Mouse (Mus musculus): ENCODE measurements around the gene Shc1. TPM values are rescaled to one million over a fixed set of nuclear protein-coding genes. Genes with fewer than 3 reads are reported as not detected.
"Not testable (repeated sequence)": the region's sequence is repeated elsewhere in the genome, so short reads cannot be mapped to it uniquely, and the experiment has no call there.

The Shc1 gene
- total RNA-seq, 2 experiments from 2014 or later = 42.9 to 55.1 TPM

DNA sequence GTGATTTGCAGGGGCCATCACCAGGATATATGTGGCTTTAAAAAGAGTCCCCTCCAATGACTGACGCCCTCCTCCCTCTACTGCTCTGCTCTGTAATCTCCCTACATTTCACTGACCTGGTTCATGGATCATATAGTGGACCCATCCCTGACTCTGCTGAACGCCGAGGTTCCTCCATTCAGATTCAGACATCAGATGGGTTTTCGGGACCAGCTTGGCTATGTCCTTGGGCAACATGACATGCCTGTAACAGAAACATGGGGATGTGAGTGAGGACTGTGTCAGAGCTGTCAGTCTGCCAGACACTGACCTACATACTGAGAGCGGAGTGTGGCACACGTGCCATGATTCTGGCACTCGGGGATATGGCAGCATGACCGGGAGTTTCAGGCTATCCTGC lies 2.1 kb upstream of the Shc1 start:
- no peak for ATAC-seq (ENCODE audit: poor library complexity, severe bottlenecking)

DNA sequence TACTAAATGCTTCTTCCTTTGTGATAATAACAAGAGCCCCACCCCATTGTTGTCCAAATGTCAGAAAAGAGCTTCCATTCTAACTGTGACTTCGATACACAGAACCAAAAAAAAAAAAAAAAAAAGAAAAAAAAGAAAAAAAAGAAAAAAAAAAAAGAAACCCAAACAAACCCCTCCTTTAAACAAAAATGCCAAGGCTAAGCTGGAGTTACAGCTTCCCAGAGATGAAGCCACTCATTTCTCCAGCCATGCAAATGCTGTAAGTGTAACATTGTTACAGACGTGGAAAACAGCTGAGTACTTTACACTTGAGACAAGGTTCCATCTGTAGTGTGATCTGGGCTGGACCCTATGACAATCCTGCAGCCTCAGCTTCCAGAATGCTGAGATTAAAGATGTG lies 1.1 kb upstream of the Shc1 start:
- ATAC-seq (ENCODE audit: poor library complexity, severe bottlenecking) = no peak

DNA sequence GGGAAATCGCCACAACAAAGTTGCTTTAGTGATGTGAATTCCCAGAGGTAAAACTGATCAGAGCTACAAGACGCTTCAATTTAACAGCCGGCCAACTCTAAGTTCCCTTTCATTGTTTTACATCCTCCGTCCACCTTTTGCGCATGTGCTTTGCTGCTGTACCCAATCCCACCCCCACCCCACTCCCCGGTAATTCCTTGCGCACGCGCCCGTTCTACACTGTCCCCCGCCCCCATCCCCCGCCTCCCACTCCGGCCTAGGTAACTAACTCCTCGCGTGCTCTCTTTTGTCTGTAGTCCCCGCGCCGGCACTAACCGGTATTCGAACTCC lies 438 bp upstream of the Shc1 start:
- ATAC-seq (ENCODE audit: poor library complexity, severe bottlenecking) = peak; percentile 3; the same call in 1 of the 2 replicates

DNA sequence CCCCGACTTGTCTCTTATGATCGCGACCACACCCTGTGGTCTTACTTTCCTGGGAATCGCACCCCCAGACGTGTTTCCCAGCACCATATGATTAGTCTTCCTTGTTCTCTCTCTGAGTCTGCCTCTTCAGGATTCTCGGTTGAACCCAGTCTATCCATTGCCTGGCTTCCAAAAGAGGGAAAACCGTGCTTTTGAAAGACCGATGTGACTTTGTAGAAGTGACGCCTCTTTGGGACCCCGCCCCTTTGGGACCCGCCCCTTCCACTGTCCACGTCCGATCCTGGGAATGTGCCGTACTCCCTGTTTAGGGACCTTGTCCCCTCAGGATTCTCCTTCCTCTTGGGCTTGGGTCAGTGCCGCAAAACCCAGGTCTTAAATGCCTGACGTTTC lies 613 bp downstream of the Shc1 start:
- ATAC-seq (ENCODE audit: poor library complexity, severe bottlenecking) = no peak

DNA sequence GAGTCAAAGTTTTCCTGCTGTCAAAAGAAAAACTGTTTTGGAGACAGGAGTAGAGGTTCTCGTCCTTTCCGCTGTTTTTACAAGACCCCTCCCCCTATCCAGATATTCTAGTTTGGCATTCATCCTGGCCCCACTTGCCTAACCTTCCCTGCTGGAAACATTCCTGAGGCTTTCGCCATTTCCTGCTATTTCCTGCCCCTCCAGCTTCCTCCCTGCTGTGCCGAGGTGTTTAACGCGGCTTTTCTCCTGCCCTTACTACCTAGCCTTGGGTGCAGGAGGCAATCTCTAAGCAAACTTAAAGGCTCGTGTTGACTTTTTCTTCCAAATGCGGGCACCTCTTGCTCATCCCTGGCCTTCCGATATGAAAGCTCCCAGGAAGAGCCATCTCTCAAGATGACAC lies 1.3 kb downstream of the Shc1 start:
- no peak for ATAC-seq (ENCODE audit: poor library complexity, severe bottlenecking)

DNA sequence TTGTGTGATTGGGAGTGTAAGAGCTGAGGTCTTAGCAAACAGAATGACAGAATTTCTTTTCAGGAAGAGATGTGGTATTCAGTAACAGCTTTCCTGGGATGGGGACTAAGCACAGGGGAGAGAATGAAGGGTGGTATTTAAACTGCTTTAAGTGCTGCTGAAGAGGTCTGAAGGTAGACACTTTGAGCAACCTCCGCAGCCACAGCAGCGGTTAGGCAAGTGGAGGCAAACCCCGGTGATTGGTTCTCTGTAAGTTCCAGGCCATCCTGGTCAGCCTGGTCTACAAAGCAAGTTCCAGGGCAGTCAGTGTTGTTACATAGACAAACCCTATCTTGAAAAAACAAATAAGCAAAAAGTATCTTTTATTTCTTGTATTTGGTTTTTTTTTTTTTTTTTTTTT lies 1.7 kb downstream of the Shc1 start:
- ATAC-seq (ENCODE audit: poor library complexity, severe bottlenecking) = no peak

DNA sequence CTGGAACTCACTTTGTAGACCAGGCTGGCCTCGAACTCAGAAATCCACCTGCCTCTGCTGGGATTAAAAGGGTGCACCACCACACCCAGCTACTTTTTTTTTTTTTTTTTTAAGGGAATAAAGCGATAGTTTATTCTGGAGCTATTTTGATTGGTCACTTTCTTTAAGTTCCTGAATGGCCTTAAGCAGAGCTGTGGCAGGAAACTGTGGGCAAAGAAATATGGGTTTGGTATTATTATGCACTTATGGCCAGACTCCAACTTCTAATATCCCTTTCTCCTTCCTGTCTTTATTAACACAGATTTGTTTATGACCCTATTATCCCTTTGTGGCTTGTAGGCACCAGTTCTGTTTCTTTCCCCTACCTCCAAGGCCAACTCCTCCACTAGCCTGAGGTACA lies 2.2 kb downstream of the Shc1 start:
- ATAC-seq (ENCODE audit: poor library complexity, severe bottlenecking) = no peak

DNA sequence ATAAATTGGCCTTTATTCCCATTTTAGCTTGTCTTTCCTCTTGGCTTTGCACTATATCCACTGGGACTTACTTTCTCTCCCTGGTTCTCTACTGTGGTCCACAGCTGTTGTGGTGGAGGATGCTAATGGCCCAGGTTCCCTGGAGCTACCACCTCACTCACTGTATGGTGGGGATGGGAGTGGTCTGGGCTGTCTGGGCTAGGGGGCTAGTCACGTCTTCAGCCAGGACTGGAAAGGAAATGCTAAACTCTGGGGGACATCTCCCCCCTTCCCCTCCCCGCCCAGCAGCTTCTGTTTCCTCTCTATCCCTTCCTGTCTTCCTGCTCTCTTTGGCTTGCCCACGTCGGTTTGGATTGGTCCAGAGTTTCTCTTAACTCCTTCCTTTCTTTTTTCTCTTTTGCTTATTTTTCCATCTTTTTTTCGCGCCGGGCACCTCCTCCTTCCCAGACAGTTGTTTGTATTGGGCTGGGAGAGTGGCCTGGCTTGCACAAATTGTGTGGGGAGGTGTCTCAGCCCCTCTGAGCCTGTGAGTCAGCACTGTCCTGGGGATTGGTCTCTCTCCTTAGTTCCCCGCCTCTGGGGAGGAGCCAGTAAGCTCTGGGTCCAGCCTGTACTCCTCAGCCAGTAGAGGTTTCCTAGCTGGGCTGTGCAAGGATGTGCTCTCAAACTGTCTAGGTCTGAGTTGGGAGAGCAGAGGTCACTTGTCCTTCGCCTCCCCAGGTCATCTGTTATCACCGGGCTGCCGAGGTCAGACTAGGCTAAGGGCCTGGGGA lies 2.9 kb downstream of the Shc1 start:
- peak; percentile 50 for ATAC-seq (ENCODE audit: poor library complexity, severe bottlenecking)

DNA sequence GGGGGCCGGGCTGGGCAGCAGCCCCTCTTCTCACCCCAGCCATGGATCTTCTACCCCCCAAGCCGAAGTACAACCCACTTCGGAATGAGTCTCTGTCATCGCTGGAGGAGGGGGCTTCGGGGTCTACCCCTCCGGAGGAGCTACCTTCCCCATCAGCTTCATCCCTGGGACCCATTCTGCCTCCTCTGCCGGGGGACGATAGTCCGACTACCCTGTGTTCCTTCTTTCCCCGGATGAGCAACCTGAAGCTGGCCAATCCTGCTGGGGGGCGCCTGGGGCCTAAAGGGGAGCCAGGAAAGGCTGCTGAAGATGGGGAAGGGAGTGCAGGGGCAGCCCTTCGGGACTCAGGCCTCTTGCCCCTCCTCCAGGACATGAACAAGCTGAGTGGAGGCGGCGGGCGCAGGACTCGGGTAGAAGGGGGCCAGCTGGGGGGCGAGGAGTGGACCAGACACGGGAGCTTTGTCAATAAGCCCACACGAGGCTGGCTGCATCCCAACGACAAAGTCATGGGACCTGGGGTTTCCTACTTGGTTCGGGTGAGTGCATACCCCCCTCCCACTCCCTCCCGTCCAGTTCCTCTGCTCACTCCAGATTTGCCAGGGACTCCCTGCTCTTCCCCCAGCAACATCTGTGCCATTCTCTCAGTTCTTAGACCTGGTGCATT lies 3.7 kb downstream of the Shc1 start:
- no peak for ATAC-seq (ENCODE audit: poor library complexity, severe bottlenecking)

DNA sequence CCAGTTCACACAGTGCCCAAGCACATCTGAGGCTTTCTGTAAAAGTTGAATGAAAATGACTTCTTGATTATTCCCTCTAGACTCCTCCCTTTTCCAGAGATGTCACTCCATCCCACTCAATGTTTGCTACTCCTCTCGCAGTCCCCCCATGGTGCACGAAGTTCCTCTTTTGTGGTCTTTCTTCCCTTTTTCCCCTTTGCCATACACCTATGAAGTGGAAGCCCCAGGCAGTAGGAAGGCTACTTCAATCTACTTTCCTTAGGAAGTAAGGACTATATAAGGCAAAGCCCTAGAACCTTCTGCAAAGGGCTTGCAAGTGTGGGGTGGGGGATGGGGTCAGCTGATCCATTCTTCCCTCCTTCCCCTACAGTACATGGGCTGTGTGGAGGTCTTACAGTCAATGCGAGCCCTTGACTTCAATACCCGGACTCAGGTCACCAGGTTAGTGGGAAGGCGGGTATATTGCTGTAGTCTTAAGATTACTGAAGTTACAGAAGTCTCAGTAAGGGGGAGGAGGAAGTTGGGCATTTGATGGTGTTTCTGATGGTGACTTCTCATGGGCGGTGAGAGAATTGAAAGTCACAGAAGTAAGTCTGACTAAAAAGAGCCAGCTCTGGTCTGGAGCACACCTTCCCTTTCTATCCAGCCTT lies 4.4 kb downstream of the Shc1 start:
- ATAC-seq (ENCODE audit: poor library complexity, severe bottlenecking) = no peak

DNA sequence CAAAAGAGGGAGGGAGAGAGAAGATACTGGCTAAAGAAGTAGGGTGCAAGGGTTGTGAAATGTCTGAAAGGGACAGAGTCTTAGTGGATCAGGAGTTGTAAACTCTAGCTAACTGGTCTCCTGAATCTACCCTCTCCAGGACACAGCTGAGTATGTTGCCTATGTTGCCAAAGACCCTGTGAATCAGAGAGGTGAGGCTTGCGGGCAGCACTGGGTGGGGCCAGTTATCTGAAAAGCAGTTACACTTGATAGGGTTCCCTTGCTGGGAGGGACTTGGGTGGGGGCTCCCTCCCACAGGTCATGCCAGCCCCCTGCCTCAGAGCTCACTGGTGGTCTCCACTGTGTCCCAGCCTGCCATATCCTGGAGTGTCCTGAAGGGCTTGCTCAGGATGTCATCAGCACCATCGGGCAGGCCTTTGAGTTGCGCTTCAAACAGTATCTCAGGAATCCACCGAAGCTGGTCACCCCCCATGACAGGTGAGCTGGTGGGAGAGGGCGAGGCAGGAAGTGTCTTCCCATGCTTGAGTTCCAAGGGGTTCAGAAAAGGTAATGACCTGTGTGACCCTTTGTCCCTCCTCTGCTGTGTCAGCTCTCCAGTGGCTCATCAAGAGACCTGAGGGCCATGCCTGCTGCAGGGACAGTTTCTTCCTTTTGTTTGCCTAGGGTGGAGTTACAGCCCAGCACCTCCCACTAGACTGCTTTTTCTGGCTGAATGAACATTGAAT lies 6.3 kb downstream of the Shc1 start:
- ATAC-seq (ENCODE audit: poor library complexity, severe bottlenecking) = no peak

DNA sequence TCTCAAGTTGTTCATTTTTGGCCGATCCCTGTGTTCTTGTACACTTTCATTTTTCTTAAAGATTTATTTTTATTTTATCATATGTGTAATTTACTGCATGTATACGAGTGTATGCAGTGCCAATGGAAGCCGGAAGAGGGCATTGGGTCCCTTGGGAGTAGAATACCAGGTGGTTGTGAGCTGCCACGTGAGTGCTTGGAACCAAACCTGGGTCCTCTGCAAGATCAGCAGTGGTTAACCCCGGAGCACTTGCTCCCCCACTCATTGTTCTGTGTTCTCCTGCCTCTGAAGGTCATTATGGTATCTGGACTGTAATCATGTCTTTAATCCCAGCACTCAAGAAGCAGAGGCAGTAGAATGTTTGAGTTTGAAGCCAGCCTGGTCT lies 6.9 kb downstream of the Shc1 start:
- no peak for ATAC-seq (ENCODE audit: poor library complexity, severe bottlenecking)

DNA sequence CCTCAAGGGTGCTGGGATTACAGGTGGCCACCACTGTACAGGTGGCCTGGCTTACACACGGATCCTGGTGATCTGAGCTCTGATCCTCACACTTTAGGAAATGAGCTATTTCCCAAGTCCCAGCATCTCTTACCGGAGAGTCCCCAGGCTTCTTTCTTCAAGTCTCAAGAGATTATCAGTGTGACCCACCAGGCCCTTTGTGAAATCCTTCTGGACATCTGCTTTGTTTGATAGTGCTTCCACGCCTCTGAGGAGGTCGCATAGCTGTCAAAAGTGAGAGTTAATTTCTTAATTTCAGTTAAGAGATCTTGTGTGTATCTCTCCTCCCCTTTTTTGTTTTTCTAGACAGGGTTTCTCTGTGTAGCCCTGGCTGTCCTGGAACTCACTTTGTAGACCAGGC lies 7.6 kb downstream of the Shc1 start:
- no peak for ATAC-seq (ENCODE audit: poor library complexity, severe bottlenecking)

DNA sequence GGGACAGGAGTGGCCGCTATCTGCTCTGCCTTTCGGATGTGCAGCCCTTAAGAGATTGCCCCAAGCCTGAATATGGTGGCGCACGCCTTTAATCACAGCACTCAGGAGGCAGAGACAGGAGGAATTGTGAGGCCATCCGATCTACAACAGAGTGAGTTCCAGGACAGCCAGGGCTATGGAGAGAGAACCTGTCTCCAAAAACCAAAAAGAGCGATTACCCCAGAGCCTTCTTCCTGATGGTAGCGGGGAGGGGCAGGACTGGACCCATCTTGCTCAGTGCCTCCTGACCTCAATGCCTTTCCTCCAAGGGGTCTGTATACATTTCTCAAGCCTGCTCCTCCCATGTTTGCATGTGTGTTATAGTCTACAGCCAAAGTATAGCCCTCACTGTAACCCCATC lies 10.8 kb downstream of the Shc1 start:
- ATAC-seq (ENCODE audit: poor library complexity, severe bottlenecking) = not testable (repeated sequence)

DNA sequence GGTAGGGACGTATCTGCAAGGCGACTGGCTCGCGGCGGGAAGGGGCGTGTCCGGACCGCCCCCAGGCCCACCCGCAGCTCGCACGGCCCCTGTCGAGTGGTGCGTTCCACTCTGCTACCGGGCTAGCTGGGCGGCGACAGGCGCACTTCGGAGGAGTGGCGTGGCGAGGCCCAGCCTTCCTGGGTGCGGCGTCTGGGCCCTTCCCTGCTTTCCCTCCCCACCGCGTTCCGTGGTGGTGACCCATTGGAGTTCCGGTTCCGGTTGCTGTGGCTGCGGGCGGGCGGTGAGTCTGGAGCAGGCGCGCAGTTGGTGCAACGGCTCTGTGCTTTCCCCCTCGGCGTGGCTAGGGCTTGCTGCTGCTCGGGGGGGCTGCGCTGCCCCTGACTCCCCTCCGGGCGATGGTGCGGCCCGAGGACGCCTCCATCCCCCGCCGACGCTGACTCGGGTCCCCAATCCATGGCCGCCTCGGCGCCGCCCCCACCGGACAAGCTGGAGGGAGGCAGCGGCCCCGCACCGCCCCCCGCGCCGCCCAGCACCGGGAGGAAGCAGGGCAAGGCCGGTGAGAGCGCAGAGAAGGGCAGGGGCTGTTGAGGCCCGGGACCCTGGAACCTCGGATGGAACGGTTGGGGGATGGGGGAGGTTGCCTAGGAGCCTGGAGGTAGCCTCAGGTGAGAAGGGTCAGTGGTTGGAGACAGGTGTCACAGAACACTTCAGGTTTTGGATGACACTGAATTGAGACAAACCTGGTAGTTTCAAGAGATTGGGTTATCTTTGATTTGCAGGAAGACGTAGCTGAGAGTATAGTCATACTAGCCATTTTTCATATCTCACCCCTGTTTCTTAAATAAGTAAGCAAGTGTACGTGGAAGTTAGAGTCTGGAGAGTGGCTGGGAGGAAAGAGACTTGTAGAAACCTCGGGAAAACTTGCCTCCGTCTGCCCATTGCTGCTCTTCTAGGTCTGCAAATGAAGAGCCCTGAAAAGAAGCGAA lies 12.2 kb downstream of the Shc1 start, which contains the start of gene Pygo2:
Gene Pygo2 (plus strand): TSS at position 44 of the 989 bp plus-strand sequence.
- peak; percentile 100 for ATAC-seq (ENCODE audit: poor library complexity, severe bottlenecking)

DNA sequence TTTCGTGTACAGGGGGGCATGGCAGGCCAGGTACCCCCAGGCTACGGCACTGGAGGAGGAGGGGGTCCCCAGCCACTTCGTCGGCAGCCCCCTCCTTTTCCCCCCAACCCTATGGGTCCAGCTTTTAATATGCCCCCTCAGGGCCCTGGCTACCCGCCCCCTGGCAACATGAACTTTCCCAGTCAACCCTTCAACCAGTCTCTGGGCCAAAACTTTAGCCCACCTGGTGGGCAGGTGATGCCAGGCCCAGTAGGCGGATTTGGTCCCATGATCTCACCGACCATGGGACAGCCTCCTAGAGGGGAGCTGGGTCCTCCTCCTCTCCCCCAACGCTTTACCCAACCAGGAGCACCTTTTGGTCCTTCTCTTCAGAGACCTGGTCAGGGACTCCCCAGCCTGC lies 14.4 kb downstream of the Shc1 start:
- no peak for ATAC-seq (ENCODE audit: poor library complexity, severe bottlenecking)

DNA sequence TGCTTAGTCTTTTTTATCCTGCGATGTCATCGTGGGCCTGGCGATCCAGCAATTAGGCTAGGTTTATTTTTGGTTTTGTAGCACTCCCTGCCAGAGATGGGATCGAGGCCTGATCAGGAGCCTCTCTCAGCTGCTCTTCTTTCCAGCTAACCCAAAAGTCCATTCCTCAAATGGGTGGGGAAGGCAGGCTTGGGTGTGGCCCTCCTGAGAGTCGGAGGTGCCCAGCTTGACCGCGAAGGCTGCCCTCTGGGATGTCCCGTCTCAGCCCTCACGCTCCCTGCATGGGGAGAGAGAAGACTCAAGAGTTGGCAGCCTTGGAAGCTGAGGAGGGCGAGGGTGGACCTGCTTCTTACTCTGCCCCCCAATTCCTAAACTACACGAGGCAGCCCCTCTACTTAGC lies 16.3 kb downstream of the Shc1 start:
- ATAC-seq (ENCODE audit: poor library complexity, severe bottlenecking) = no peak

DNA sequence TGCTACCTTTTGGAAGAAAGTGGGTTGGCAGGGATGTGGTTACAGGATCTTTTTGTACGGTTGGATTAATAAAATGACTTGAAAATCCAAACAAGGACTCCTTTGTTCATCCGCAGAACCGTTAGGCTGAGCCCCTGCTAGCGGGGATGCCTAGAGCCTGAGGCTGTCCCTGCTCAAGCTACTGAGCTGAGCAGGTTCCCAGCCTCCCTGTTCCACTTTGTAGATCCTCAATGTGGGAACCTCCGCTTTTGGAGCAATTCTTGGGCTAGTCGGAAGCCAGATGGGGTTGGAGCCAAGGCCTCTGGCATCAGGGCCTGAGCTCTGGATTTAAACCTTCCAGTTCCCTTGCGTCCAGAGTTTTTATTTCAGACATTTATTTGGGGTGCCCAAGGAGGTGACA lies 16.8 kb downstream of the Shc1 start:
- ATAC-seq (ENCODE audit: poor library complexity, severe bottlenecking) = no peak

DNA sequence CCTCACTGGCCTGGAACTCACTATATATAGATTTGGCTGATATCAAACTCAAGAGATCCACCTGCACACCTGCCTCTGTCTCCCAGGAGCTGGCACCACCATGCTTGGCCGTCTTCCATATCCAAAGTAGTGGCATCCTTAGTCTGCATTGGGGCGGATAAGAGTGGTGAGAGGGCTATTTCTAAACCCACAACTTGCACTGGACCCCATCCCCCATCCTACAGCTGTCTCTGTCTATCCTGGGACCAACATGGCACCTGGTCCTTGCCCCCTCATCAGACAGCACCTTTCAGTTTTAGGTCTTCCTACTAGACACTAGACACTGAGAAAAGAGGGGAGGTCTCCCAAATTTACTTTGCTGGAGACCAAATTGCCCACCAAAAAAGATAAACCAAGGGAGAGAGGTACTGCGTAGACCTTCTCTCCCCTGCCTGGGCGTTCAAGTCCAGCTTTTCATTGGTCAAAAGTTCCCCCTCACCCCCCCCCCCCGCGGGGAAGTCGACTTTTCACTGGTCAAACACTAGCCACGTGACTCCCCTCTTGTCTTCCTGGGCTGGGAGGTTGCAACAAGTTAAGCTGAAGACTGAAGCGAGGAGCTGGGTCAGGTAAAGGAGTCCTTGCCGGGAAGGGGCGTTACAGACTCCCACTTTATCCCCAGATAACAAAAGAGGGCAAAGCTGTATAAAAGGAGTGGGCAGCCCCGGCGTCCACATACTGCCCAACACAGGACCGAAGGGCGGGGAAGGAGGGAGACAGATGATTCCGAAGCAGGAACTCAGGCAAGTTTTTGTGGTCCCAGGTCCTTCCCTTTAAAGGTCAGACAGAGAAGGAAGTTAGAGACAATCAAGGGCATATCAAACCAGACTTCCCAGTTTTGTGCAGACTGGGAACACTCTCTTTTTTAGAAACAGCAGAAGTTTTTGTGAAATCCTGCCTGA lies 18.2 kb downstream of the Shc1 start, which contains the start of gene Pbxip1:
Gene Pbxip1 (plus strand): TSS at position 531 of the 938 bp plus-strand sequence.
- peak; percentile 89 for ATAC-seq (ENCODE audit: poor library complexity, severe bottlenecking)
